Mouse (Mus musculus) cerebellum, adult 2 months (tissue): ENCODE results near the gene Fam83b.

Experiments
- CTCF ChIP-seq: fragments of 200-500 bp; IDR thresholded peaks from 2 replicates; pipeline ENCODE4 v1.5.1; 2011; ENCODE audit warnings: low read depth, mild to moderate bottlenecking, control low read depth, low read length, moderate library complexity, borderline replicate concordance; ENCODE audit not compliant: insufficient read depth
- POLR2A ChIP-seq: fragments of 200-500 bp; IDR thresholded peaks from 2 replicates; pipeline ENCODE4 v1.6.1; 2011; ENCODE audit warnings: low read length, control low read depth, borderline replicate concordance; ENCODE audit not compliant: insufficient read depth

GRCm38 (mm10) chr9:76540684-76541083 is 26.2 kb downstream of the Fam83b start:
- TF ChIP-seq CTCF, result no peak
- no peak for TF ChIP-seq POLR2A
